Mouse (Mus musculus): ENCODE measurements around the gene Atl2.

Atl2 gene

GRCm38 (mm10) chr17:79897666-79898065 is 1.7 kb upstream of the Atl2 start:
- DNase-seq = no peak

- peak; percentile 63 for DNase-seq
Measured at GRCm38 (mm10) chr17:79894971-79895882, 696 bp downstream of the Atl2 start.

- DNase-seq = no peak
Measured at GRCm38 (mm10) chr17:79894054-79894453, 1.9 kb downstream of the Atl2 start.

- no peak for DNase-seq
Measured at GRCm38 (mm10) chr17:79891944-79892343, 4.0 kb downstream of the Atl2 start.

GRCm38 (mm10) chr17:79887926-79888325 is 8.0 kb downstream of the Atl2 start:
- DNase-seq = no peak

- no peak for DNase-seq
Measured at GRCm38 (mm10) chr17:79883198-79883597, 12.7 kb downstream of the Atl2 start.

- no peak for DNase-seq
Measured at GRCm38 (mm10) chr17:79865027-79865426, 30.9 kb downstream of the Atl2 start.

GRCm38 (mm10) chr17:79864503-79864902 is 31.4 kb downstream of the Atl2 start:
- DNase-seq = no peak

- peak; percentile 12 for DNase-seq
Measured at GRCm38 (mm10) chr17:79862038-79862437, 33.9 kb downstream of the Atl2 start.

GRCm38 (mm10) chr17:79855533-79855932 is 40.4 kb downstream of the Atl2 start:
- no peak for DNase-seq

- no peak for DNase-seq
Measured at GRCm38 (mm10) chr17:79848385-79848784, 47.5 kb downstream of the Atl2 start.

- no peak for DNase-seq
Measured at GRCm38 (mm10) chr17:79846182-79846581, 49.7 kb downstream of the Atl2 start.

GRCm38 (mm10) chr17:79845695-79846094 is 50.2 kb downstream of the Atl2 start:
- DNase-seq = no peak

- DNase-seq = no peak
Measured at GRCm38 (mm10) chr17:79840254-79841238, 55.4 kb downstream of the Atl2 start.

GRCm38 (mm10) chr17:79836978-79837377 is 58.9 kb downstream of the Atl2 start:
- DNase-seq = no peak

GRCm38 (mm10) chr17:79835714-79836373 is 60.1 kb downstream of the Atl2 start:
- DNase-seq = no peak

GRCm38 (mm10) chr17:79832284-79832683 is 63.6 kb downstream of the Atl2 start:
- DNase-seq = no peak

- DNase-seq = no peak
Measured at GRCm38 (mm10) chr17:79826482-79827034, 69.4 kb downstream of the Atl2 start.

- DNase-seq = no peak
Measured at GRCm38 (mm10) chr17:79825241-79826030, 70.5 kb downstream of the Atl2 start.

GRCm38 (mm10) chr17:79824406-79824805 is 71.5 kb downstream of the Atl2 start:
- no peak for DNase-seq

GRCm38 (mm10) chr17:79818884-79819283 is 77.0 kb downstream of the Atl2 start:
- no peak for DNase-seq

GRCm38 (mm10) chr17:79817995-79818394 is 77.9 kb downstream of the Atl2 start:
- no peak for DNase-seq

Measured in cerebellum, adult 11-12 months (tissue).